Comparison of ENCODE assay signal across 8 mouse cellular contexts in genomic region chr7:143013420-143014178, GRCm38 (mm10). TPM values are rescaled to one million over a fixed set of nuclear protein-coding genes. Genes with fewer than 3 reads are reported as not detected.
DNase-seq lines count a peak whose midpoint lies in the region; ATAC-seq and TF ChIP-seq lines count a peak whose summit lies in the region.

No protein-coding gene starts in this region.

- peak; percentile 59 for DNase-seq in kidney, postnatal 10 days
- DNase-seq in kidney, adult 9 months: no peak
- peak; percentile 93 for DNase-seq in NIH3T3 (ENCODE audit: low read depth)
- peak; percentile 86 to 87 for DNase-seq in cerebellum, postnatal 14 days
- peak; percentile 91 for DNase-seq in heart, postnatal 10 days
- peak; percentile 72 for DNase-seq in lung, postnatal 0 days (ENCODE audit: low spot score)
- DNase-seq in spleen, adult 18-20 months: no peak

- peak; percentile 8; the same call in 1 of the 2 replicates for ATAC-seq in lung, postnatal 0 days
- no peak for ATAC-seq in erythroid progenitor cell, adult 5-6 weeks (replicated peaks; ENCODE audit: low FRiP score, poor library complexity, severe bottlenecking)

- no peak overlapping the region for H3K4me3 ChIP-seq in lung, postnatal 0 days (ENCODE audit: low read depth, low read length)

- H3K4me1 ChIP-seq in lung, postnatal 0 days (ENCODE audit: insufficient read depth, low read depth, low read length): peaks cover 33% of the 10 kb centered on the region

- intact Hi-C loops in heart, postnatal 10 days (cut with DNase I): no loop called here

- TF ChIP-seq CTCF in lung, postnatal 0 days (IDR thresholded peaks at IDR 0.05): no peak

- no peak overlapping the region for H3K27ac ChIP-seq in lung, postnatal 0 days (ENCODE audit: low read length)

- no peak overlapping the region for H3K9ac ChIP-seq in lung, postnatal 0 days (replicated peaks; ENCODE audit: low read depth)

- no peaks in the 10 kb centered on the region for H3K36me3 ChIP-seq in lung, postnatal 0 days (ENCODE audit: insufficient read depth, low read length)

- H3K27me3 ChIP-seq in lung, postnatal 0 days (replicated peaks; ENCODE audit: insufficient read depth, low read length): no peaks in the 10 kb centered on the region

- H3K9me3 ChIP-seq in lung, postnatal 0 days (ENCODE audit: low read length): no peaks in the 10 kb centered on the region

- WGBS in lung, postnatal 0 days: 60% methylated on average over 8 of the region's 8 CpGs

- no peak overlapping the region for H3K4me2 ChIP-seq in lung, postnatal 0 days (replicated peaks; ENCODE audit: low read depth, low read length)

- TF ChIP-seq EP300 in lung, postnatal 0 days (IDR thresholded peaks at IDR 0.05): no peak

RNA-seq across cellular contexts. Expression of gene Tspan32, which starts 8.8 kb away (rescaled TPM):
- 1 to 10 TPM in 1 of 2 experiments, under 1 TPM in 1; 0.81 to 1.2 TPM for total RNA-seq in heart, postnatal 10 days (2021)
- polyA plus RNA-seq in lung, postnatal 0 days (2015; fragmentation: Nextera tagmentation; extraction: Ambion mirVana): 6.1 and 7.8 TPM in 2 replicates
- 69.6 and 81.1 TPM in 2 replicates for total RNA-seq in erythroid progenitor cell, adult 5-6 weeks (2015; ENCODE audit: low replicate concordance)
- 47.7 and 48.9 TPM in 2 replicates for total RNA-seq in erythroid progenitor cell, adult 5-6 weeks (2017; ENCODE audit: low replicate concordance)

RNA-seq across cellular contexts. Expression of gene Cd81, which starts 38.9 kb away (rescaled TPM):
- total RNA-seq in heart, postnatal 10 days (2021): 100 to 1,000 TPM; 630 to 639 TPM
- polyA plus RNA-seq in lung, postnatal 0 days (2015; fragmentation: Nextera tagmentation; extraction: Ambion mirVana): 724 and 747 TPM in 2 replicates
- total RNA-seq in erythroid progenitor cell, adult 5-6 weeks (2015; ENCODE audit: low replicate concordance): 102 and 110 TPM in 2 replicates
- total RNA-seq in erythroid progenitor cell, adult 5-6 weeks (2017; ENCODE audit: low replicate concordance): 92.2 and 202 TPM in 2 replicates

RNA-seq across cellular contexts. Expression of gene Ascl2, which starts 44.5 kb away (rescaled TPM):
- total RNA-seq in heart, postnatal 10 days (2021): not detected
- polyA plus RNA-seq in lung, postnatal 0 days (2015; fragmentation: Nextera tagmentation; extraction: Ambion mirVana): 0.90 and 1.3 TPM in 2 replicates
- total RNA-seq in erythroid progenitor cell, adult 5-6 weeks (2015; ENCODE audit: low replicate concordance): 1.4 TPM in 1 of 2 replicates, not detected in the other
- total RNA-seq in erythroid progenitor cell, adult 5-6 weeks (2017; ENCODE audit: low replicate concordance): not detected in 2 replicates

RNA-seq across cellular contexts. Expression of gene Tssc4, which starts 55.5 kb away (rescaled TPM):
- total RNA-seq in heart, postnatal 10 days (2021): 10 to 100 TPM; 24.9 to 26.3 TPM
- 52.3 and 54.5 TPM in 2 replicates for polyA plus RNA-seq in lung, postnatal 0 days (2015; fragmentation: Nextera tagmentation; extraction: Ambion mirVana)
- 10.9 and 13.7 TPM in 2 replicates for total RNA-seq in erythroid progenitor cell, adult 5-6 weeks (2015; ENCODE audit: low replicate concordance)
- total RNA-seq in erythroid progenitor cell, adult 5-6 weeks (2017; ENCODE audit: low replicate concordance): 6.2 and 21.0 TPM in 2 replicates

Comparison
In these comparisons a context has a peak if more than half of its experiments do, and no peak if none do; other contexts are left out.
1. DNase-seq: peak in kidney, postnatal 10 days (single experiment), NIH3T3 (single experiment), cerebellum, postnatal 14 days (2 of 2), heart, postnatal 10 days (2 of 2) and lung, postnatal 0 days (single experiment); none in kidney, adult 9 months (single experiment) and spleen, adult 18-20 months (0 of 2).
2. RNA of gene Tspan32, which starts 8.8 kb away (total RNA-seq): 47.7 to 81.1 TPM in erythroid progenitor cell, adult 5-6 weeks; 0.81 to 1.2 TPM in heart, postnatal 10 days; every median in the first group is over 10 times any median in the second.